Mouse (Mus musculus): ENCODE measurements at regions not wholly inside any gene's neighbourhood (a gene's known extent, or its start where the extent isn't known, plus 50 kb on each side); places are given as distances from the start of the nearest gene placed in this dataset.

DNA sequence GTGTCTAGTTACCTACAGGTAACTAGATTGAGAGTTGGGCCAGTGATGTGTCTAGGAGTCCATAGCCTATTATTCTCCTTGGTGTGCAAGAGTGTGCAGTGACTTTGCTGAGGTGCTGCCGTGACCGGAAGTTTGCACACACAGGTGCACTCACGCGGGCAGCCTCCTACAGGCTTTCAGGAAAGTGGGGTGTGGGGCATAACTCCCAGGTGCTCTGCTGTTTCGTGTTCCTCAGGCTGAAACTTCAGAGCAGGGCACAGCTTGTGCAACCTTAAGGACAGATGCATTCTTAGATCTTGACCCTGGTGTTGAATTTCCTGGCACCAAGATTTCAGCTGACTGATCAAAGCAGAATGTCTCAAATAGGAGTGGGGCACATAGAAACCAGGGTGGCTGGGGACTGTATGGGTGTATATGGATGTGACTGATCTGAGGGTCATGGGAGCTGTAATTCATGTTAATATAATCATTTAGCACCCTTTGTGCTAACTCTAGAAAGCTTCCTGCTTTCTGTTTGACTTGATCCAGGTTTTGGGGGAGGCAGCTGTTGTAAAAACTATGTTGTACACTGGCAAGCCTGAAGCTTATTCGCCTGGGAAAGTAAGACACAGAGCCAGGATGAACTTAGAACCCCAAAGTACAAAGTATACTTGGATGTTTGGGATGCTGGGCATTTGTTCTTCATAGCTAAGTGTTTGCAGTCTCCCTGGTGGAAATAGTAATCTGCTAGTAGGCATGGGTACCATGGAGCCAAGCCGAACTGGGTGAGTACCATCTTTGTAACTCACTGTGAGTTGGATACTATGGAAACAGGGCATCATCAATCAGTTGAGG lies 1234.6 kb upstream of the A1bg start:
- no peak overlapping the region for H3K9ac ChIP-seq (replicated peaks)
- WGBS = 91% methylated on average over 7 of the region's 7 CpGs
- no peak overlapping the region for H3K4me3 ChIP-seq
- no peaks in the 10 kb centered on the region for H3K27me3 ChIP-seq
- no peak overlapping the region for H3K4me2 ChIP-seq (replicated peaks)
- no peaks in the 10 kb centered on the region for H3K36me3 ChIP-seq
- no peak overlapping the region for H3K27ac ChIP-seq (replicated peaks)
- H3K4me1 ChIP-seq = 0 out of 2 replicates have a peak, but pooled peaks cover 6% of the 10 kb centered on the region
- no peaks in the 10 kb centered on the region for H3K9me3 ChIP-seq
- ATAC-seq (replicated peaks) = no peak

GRCm38 (mm10) chr15:62153222-62153621 lies 1230.4 kb upstream of the A1bg start:
- Histone ChIP-seq H3K9me3 (no peaks in the 10 kb centered on the region), H3K4me3 (no peak overlapping the region), H3K27ac (replicated peaks) (no peak overlapping the region), H3K36me3 (no peaks in the 10 kb centered on the region), H3K4me1 (0 out of 2 replicates have a peak, but pooled peaks cover 6% of the 10 kb centered on the region), H3K9ac (replicated peaks) (no peak overlapping the region), H3K27me3 (no peaks in the 10 kb centered on the region), H3K4me2 (replicated peaks) (no peak overlapping the region)
- 50% methylated on average over 9 of the region's 9 CpGs for WGBS
- ATAC-seq (replicated peaks) = no peak

GRCm38 (mm10) chr15:62152133-62152532 lies 1229.3 kb upstream of the A1bg start:
- H3K27me3 ChIP-seq = no peaks in the 10 kb centered on the region
- no peak for ATAC-seq (replicated peaks)
- H3K9ac ChIP-seq (replicated peaks) = no peak overlapping the region
- no peaks in the 10 kb centered on the region for H3K9me3 ChIP-seq
- H3K4me1 ChIP-seq = peaks cover 13% of the 10 kb centered on the region; the same call in 1 of the 2 replicates
- no peak overlapping the region for H3K4me2 ChIP-seq (replicated peaks)
- no peak overlapping the region for H3K4me3 ChIP-seq
- no peaks in the 10 kb centered on the region for H3K36me3 ChIP-seq
- no peak overlapping the region for H3K27ac ChIP-seq (replicated peaks)
- WGBS = 100% methylated on average over 2 of the region's 2 CpGs

GRCm38 (mm10) chr15:62151690-62152089 lies 1228.9 kb upstream of the A1bg start:
- Histone ChIP-seq H3K9me3 (no peaks in the 10 kb centered on the region), H3K4me3 (no peak overlapping the region), H3K27ac (replicated peaks) (no peak overlapping the region), H3K4me1 (peaks cover 13% of the 10 kb centered on the region; the same call in 1 of the 2 replicates), H3K4me2 (replicated peaks) (no peak overlapping the region), H3K36me3 (no peaks in the 10 kb centered on the region), H3K9ac (replicated peaks) (no peak overlapping the region), H3K27me3 (no peaks in the 10 kb centered on the region)
- WGBS = 94% methylated on average over 3 of the region's 3 CpGs
- no peak for ATAC-seq (replicated peaks)

DNA sequence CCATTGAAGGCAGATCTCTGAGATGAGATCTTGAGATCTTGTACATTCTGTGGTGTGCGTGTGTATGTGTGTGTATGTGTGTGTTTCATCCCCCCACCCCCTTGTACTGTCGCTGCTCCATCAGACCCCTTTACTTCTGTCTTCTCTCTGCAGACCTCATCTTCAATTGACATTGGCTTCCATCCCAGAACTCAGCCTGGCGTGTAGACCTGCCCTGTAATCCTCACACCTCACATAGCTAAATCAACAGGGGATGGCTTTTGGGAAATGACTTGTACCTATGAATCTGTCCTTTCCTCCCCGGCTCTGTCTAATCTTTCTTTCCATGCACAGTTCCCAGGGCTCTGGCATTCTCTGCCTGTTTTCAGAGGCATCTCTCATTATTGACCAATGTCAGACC lies 1227.5 kb upstream of the A1bg start:
- Histone ChIP-seq H3K4me2 (replicated peaks) (no peak overlapping the region), H3K27me3 (no peaks in the 10 kb centered on the region), H3K36me3 (no peaks in the 10 kb centered on the region), H3K4me3 (no peak overlapping the region), H3K27ac (replicated peaks) (no peak overlapping the region), H3K9me3 (no peaks in the 10 kb centered on the region), H3K9ac (replicated peaks) (no peak overlapping the region), H3K4me1 (peaks cover 13% of the 10 kb centered on the region; the same call in 1 of the 2 replicates)
- 72% methylated on average over 4 of the region's 4 CpGs for WGBS
- ATAC-seq (replicated peaks) = no peak

DNA sequence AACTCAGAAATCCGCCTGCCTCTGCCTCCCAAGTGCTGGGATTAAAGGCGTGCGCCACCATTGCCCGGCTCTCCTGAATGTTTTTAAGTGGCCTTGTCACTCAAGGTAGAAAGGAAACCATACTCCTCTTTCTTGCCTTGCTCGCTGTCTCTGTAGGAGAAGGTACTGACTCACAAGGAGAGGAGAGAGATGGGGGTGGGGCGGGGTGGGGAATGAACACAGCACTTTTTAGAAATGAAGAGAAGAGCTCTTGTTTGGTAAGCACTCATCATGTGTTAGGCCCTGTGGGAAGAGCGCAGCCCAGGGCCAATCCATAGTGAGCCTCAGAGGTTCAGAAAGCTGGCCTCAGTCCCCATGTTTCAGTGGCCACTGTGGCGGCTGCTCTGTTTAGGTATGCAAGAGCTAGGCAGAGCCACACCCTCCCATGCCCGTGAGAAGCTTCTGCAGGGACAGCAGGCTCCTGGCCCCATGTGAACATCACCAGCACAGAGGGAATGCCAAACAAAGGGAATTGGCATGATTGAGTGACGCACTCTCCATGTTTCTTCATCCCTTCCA lies 1225.9 kb upstream of the A1bg start:
- H3K4me2 ChIP-seq (replicated peaks) = no peak overlapping the region
- no peak overlapping the region for H3K9ac ChIP-seq (replicated peaks)
- no peaks in the 10 kb centered on the region for H3K9me3 ChIP-seq
- ATAC-seq (replicated peaks) = no peak
- WGBS = 91% methylated on average over 10 of the region's 10 CpGs
- peaks cover 13% of the 10 kb centered on the region; the same call in 1 of the 2 replicates for H3K4me1 ChIP-seq
- H3K36me3 ChIP-seq = no peaks in the 10 kb centered on the region
- no peaks in the 10 kb centered on the region for H3K27me3 ChIP-seq
- no peak overlapping the region for H3K4me3 ChIP-seq
- H3K27ac ChIP-seq (replicated peaks) = no peak overlapping the region

DNA sequence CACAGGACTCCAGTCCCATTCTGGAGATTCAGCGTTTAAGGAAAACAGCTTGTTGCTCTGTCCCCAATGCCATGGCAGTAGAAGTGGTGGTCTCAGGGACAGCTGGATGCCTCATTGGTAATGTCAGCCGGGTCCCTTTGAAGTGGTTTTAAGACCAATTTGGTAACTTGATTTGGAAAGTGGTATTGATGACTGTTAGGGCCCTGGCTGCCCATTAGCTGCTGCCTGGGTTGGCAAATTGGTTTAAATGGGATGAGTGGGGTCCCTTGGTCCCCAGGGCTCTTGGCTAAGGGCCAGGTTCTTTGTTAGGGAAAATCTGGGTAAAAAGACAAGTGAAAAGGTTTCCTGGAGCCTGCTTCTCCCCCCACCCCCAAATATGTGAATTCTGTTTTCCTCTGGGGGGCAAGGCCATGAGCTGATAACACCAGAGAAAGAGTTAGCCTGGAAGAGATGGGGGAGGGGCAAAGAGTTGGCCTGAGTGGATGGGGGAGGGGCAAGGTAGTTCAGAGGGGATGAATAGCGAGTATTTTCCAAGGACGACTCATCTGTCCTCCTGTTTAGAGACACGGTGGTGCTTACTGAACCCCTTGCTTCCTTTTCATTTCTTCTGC lies 1224.6 kb upstream of the A1bg start:
- Histone ChIP-seq H3K4me2 (replicated peaks) (no peak overlapping the region), H3K9ac (replicated peaks) (no peak overlapping the region), H3K4me3 (no peak overlapping the region), H3K36me3 (no peaks in the 10 kb centered on the region), H3K9me3 (no peaks in the 10 kb centered on the region), H3K27ac (replicated peaks) (no peak overlapping the region), H3K4me1 (peaks cover 7% of the 10 kb centered on the region; the same call in 1 of the 2 replicates), H3K27me3 (no peaks in the 10 kb centered on the region)
- WGBS = 12% methylated on average over 5 of the region's 5 CpGs
- 0 out of 2 replicates have a peak, but pooled peaks have one; percentile 13 for ATAC-seq (replicated peaks)

- WGBS = 86% methylated on average over 4 of the region's 4 CpGs
- Histone ChIP-seq H3K4me3 (no peak overlapping the region), H3K4me2 (replicated peaks) (no peak overlapping the region), H3K36me3 (no peaks in the 10 kb centered on the region), H3K27ac (replicated peaks) (no peak overlapping the region), H3K4me1 (peaks cover 7% of the 10 kb centered on the region; the same call in 1 of the 2 replicates), H3K9ac (replicated peaks) (no peak overlapping the region), H3K27me3 (no peaks in the 10 kb centered on the region), H3K9me3 (no peaks in the 10 kb centered on the region)
- ATAC-seq (replicated peaks) = no peak
These were observed 1223.0 kb upstream of the A1bg start for GRCm38 (mm10) chr15:62145643-62146285.

GRCm38 (mm10) chr15:62144776-62145564 lies 1222.2 kb upstream of the A1bg start:
- no peak overlapping the region for H3K27ac ChIP-seq (replicated peaks)
- H3K9ac ChIP-seq (replicated peaks) = no peak overlapping the region
- H3K4me3 ChIP-seq = no peak overlapping the region
- H3K27me3 ChIP-seq = no peaks in the 10 kb centered on the region
- H3K4me1 ChIP-seq = peaks cover 7% of the 10 kb centered on the region; the same call in 1 of the 2 replicates
- ATAC-seq (replicated peaks) = no peak
- H3K4me2 ChIP-seq (replicated peaks) = no peak overlapping the region
- no peaks in the 10 kb centered on the region for H3K9me3 ChIP-seq
- H3K36me3 ChIP-seq = no peaks in the 10 kb centered on the region
- WGBS = 94% methylated on average over 10 of the region's 10 CpGs

DNA sequence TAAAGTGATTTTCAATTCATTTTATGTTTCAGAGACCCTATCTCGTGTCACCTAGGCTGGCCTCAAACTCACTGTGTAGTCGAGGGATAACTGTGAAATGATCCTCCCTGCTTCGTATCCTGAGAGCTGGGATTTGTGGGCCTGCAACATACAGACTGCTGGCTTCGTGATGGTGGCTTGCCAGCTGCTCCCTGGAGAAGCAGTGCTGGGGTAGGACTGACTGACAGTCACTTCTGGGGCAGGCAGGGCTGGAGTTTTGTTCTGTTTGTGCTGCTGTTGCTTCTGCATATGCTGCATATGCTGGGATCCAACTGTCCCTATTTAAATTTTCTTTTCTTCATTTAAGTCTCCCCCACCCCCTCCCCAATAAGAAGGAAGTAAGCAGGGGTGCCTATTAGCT lies 1217.0 kb upstream of the A1bg start:
- H3K27me3 ChIP-seq = no peaks in the 10 kb centered on the region
- H3K27ac ChIP-seq (replicated peaks) = no peak overlapping the region
- no peak overlapping the region for H3K4me3 ChIP-seq
- H3K4me1 ChIP-seq = peaks cover 11% of the 10 kb centered on the region; the same call in 1 of the 2 replicates
- H3K9me3 ChIP-seq = no peaks in the 10 kb centered on the region
- H3K4me2 ChIP-seq (replicated peaks) = no peak overlapping the region
- H3K36me3 ChIP-seq = no peaks in the 10 kb centered on the region
- no peak overlapping the region for H3K9ac ChIP-seq (replicated peaks)
- ATAC-seq (replicated peaks) = no peak
- whole genome bisulfite sequencing = 69% methylated on average over 4 of the region's 4 CpGs

DNA sequence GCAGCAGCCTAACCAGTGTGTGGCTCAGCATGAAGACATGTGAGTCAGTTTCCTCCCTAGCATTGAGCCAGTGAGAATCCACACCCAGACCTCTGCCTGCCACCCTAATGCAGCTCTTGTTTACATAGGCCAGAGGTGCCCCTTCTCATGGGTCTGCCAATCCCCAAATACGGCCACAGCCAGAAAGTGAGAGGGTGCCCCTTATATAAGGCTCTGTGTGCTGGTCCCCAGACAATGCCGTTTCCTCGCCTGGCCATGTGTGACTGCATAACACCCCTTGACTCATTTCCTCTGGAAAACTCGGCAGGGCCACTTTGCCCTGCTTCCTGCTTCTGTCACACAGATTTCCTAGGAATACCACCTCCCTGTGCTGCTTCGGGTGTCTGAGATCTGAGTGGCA lies 1216.4 kb upstream of the A1bg start:
- Histone ChIP-seq H3K27ac (replicated peaks) (no peak overlapping the region), H3K4me1 (peaks cover 11% of the 10 kb centered on the region; the same call in 1 of the 2 replicates), H3K9ac (replicated peaks) (no peak overlapping the region), H3K36me3 (no peaks in the 10 kb centered on the region), H3K4me2 (replicated peaks) (no peak overlapping the region), H3K27me3 (no peaks in the 10 kb centered on the region), H3K4me3 (no peak overlapping the region), H3K9me3 (no peaks in the 10 kb centered on the region)
- 69% methylated on average over 5 of the region's 5 CpGs for WGBS
- ATAC-seq (replicated peaks) = no peak

Data from forebrain, embryonic 15.5 days (tissue).